Mouse (Mus musculus): ENCODE data around the gene Mvb12b.

- TF ChIP-seq GATA1 (IDR thresholded peaks at IDR 0.05; ENCODE audit: borderline replicate concordance, low read length), result no peak
- peak; percentile 50 for TF ChIP-seq CTCF (IDR thresholded peaks at IDR 0.05; ENCODE audit: low read depth, low read length)
Measured at GRCm38 (mm10) chr2:33918318-33918717, 30.6 kb upstream of the Mvb12b start.
